Mouse (Mus musculus): ENCODE data around the gene Tpp1.

DNA sequence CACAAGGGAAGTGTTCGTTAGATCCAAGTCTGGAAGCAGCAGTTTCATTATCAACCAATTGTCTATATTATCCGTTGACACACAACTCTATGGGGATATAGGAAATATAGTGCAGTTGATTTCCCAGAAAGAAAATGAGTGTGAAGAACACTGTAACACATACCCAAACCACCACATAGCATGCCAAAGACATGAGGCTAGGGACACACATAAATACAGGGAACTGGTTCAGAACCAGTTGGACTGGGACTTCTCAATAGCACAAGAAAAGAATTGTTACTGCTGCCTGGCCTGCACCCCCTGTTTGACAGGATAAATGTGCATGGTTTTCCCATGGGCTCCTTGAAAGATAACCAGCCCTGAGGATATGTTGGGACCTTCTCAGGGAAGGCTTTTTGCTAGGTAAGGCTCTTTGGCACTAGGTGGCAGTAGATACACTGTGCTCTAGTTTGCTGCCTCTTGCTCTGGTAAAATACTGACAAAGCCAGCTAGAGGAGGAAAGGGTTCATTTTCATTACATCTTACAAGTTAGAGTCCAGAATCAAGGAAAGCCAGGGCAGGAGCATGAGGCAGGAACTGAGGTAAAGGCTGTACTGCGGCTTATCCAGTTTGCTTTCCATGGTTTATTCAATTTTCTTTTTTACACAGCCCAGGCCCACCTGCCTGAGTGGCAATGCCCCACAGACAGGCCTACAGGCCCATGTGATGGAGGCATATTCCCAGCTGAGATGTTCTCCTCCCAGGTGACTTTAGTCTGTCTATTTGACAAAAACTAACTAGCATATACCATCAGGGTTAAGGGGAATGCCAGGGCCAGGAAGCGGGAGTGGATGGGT lies 25.7 kb downstream of the Tpp1 start:
- peak; percentile 95 for TF ChIP-seq CTCF (IDR thresholded peaks at IDR 0.05; ENCODE audit: low read depth)
- no peak for TF ChIP-seq EP300 (IDR thresholded peaks at IDR 0.05; ENCODE audit: low read depth)

Measured in liver, postnatal 0 days (tissue).